12 mouse cellular contexts compared by ENCODE assay signal in the genomic region with DNA sequence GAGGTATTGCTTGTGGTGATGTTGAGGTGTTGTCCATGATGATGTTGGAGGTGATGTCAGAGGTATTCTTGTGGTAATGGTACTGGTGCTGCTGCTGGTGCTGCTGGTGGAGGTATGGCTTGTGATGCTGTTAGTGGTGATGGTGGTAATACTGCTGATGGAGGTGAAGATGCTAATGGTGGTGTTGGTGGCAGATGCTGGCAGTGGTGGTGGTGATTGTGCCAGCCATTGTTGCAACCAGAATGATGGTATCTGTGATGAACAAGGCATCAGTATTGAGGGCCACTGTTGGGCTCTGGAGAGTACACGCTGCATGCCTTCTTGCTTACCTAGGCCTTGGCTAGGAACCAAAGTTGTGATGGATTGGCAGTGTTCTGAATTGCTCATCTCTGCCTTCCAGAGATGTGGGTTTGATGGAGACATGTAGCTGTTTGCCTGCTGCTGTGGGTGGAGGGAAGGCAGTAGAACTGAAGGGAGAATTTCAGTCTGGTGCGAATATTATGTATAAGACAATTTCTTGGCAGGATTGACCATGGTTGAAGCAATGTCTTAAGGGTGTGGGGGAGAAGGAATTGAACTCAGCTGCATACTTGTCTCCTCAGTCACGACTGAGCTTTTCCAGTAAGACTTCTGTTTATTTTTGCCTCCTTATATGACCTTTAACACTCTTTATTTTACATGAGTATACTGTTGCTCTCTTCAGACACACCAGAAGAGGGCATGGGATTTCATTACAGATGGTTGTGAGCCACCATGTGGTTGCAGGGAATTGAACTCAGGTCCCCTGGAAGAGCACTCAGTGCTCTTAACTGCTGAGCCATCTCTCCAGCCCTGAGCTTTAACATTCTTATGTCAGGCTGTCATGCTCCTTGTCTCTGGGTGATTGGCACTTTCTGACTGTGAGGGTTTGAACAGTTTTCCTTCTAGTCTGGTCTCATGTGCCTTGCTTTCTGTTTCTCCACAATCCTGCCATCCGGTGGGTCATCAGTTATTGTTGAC. TPM values are rescaled to one million over a fixed set of nuclear protein-coding genes. Genes with fewer than 3 reads are reported as not detected.
DNase-seq lines count a peak whose midpoint lies in the region; ATAC-seq and TF ChIP-seq lines count a peak whose summit lies in the region.
"Had no signal": no experiment of that assay in that cellular context is flagged by ENCODE, and none has a peak within 500 bp of the region (broad histone marks: within the 10 kb centered on the region; RNA-seq: fewer than 3 reads in every experiment).

No protein-coding gene starts in this region.

- H3K9ac ChIP-seq in kidney, embryonic 16.5 days (replicated peaks; ENCODE audit: low read length), result no peak overlapping the region
- no peak overlapping the region for H3K9ac ChIP-seq in kidney, embryonic 15.5 days
- H3K9ac ChIP-seq: forebrain, embryonic 15.5 days; liver, embryonic 15.5 days had no signal

- H3K79me2 ChIP-seq in C2C12 (ENCODE audit: control insufficient read depth, insufficient read depth), result no peaks in the 10 kb centered on the region

- peak; percentile 76 for ATAC-seq in frontal cortex, adult (ENCODE audit: low TSS enrichment)
- ATAC-seq in kidney, embryonic 16.5 days (ENCODE audit: low FRiP score, low TSS enrichment), result no peak
- no peak for ATAC-seq in kidney, embryonic 15.5 days (replicated peaks; ENCODE audit: low FRiP score)
- ATAC-seq: forebrain, embryonic 15.5 days had no signal

- 0 out of 2 replicates have a peak overlapping the region, but pooled peaks have one; percentile 13 for H3K27ac ChIP-seq in kidney, embryonic 16.5 days (ENCODE audit: low read length)
- H3K27ac ChIP-seq in kidney, embryonic 15.5 days, result no peak overlapping the region
- H3K27ac ChIP-seq: forebrain, embryonic 15.5 days; liver, embryonic 15.5 days had no signal

- DNase-seq in frontal cortex, postnatal 10 days (ENCODE audit: low spot score in 2 of 2), result no peak
- peak; percentile 73 for DNase-seq in fibroblast of lung, adult 2 months (ENCODE audit: low read depth)
- no peak for DNase-seq in layer of hippocampus, adult 8-10 months (ENCODE audit: low spot score in 2 of 2)
- no peak for DNase-seq in MN1 (ENCODE audit: low spot score)
- DNase-seq: embryo, embryonic 11 days had no signal

- H3K36me3 ChIP-seq in kidney, embryonic 16.5 days (ENCODE audit: insufficient read depth, low read length), result no peaks in the 10 kb centered on the region
- no peaks in the 10 kb centered on the region for H3K36me3 ChIP-seq in kidney, embryonic 15.5 days
- no peaks in the 10 kb centered on the region for H3K36me3 ChIP-seq in C2C12 (ENCODE audit: control insufficient read depth, insufficient read depth)
- H3K36me3 ChIP-seq: forebrain, embryonic 15.5 days; liver, embryonic 15.5 days had no signal

- no peak for TF ChIP-seq CTCF in C2C12 (IDR thresholded peaks at IDR 0.05; ENCODE audit: control insufficient read depth, insufficient read depth, insufficient read length)

- no peaks in the 10 kb centered on the region for H3K79me3 ChIP-seq in C2C12 (ENCODE audit: low read depth)

- H3ac ChIP-seq in C2C12 (ENCODE audit: control insufficient read depth, insufficient read length, low read depth), result no peak overlapping the region

- 74% methylated on average over 4 of the region's 4 CpGs for WGBS in kidney, embryonic 16.5 days
- WGBS in kidney, embryonic 15.5 days, result 64% methylated on average over 4 of the region's 4 CpGs

- no peak overlapping the region for H3K4me3 ChIP-seq in kidney, embryonic 16.5 days (ENCODE audit: low read length)
- H3K4me3 ChIP-seq in kidney, embryonic 15.5 days (replicated peaks), result no peak overlapping the region
- no peak overlapping the region for H3K4me3 ChIP-seq in C2C12 (ENCODE audit: insufficient read depth, poor library complexity, severe bottlenecking)
- H3K4me3 ChIP-seq: forebrain, embryonic 15.5 days; liver, embryonic 15.5 days had no signal

- H3K9me3 ChIP-seq in kidney, embryonic 16.5 days (ENCODE audit: low read length), result no peaks in the 10 kb centered on the region
- H3K9me3 ChIP-seq in kidney, embryonic 15.5 days (replicated peaks), result no peaks in the 10 kb centered on the region
- H3K9me3 ChIP-seq: forebrain, embryonic 15.5 days; liver, embryonic 15.5 days had no signal

- H3K4me1 ChIP-seq in kidney, embryonic 16.5 days (ENCODE audit: insufficient read depth, low read length), result peaks cover 14% of the 10 kb centered on the region
- peaks cover 19% of the 10 kb centered on the region for H3K4me1 ChIP-seq in kidney, embryonic 15.5 days
- H3K4me1 ChIP-seq: liver, embryonic 15.5 days had no signal

- no peaks in the 10 kb centered on the region for H3K27me3 ChIP-seq in kidney, embryonic 16.5 days (ENCODE audit: insufficient read depth, low read length)
- no peaks in the 10 kb centered on the region for H3K27me3 ChIP-seq in kidney, embryonic 15.5 days
- no peaks in the 10 kb centered on the region for H3K27me3 ChIP-seq in C2C12 (ENCODE audit: control insufficient read depth, insufficient read depth, insufficient read length)
- H3K27me3 ChIP-seq: forebrain, embryonic 15.5 days; liver, embryonic 15.5 days had no signal

- H3K4me2 ChIP-seq in kidney, embryonic 16.5 days (replicated peaks; ENCODE audit: low read depth, low read length), result no peak overlapping the region
- no peak overlapping the region for H3K4me2 ChIP-seq in kidney, embryonic 15.5 days
- H3K4me2 ChIP-seq: forebrain, embryonic 15.5 days; liver, embryonic 15.5 days had no signal

TF ChIP-seq in C2C12, 6 proteins besides CTCF, POLR2A, EP300 and RAD21:
- TF ChIP-seq MYOD1 (IDR thresholded peaks at IDR 0.05; ENCODE audit: control insufficient read depth, insufficient read length, low read depth) (peak; percentile 1), CEBPB (IDR thresholded peaks at IDR 0.05; ENCODE audit: low read depth) (no peak), FOSL1 (IDR thresholded peaks at IDR 0.05; ENCODE audit: insufficient read depth, low read length, poor library complexity, severe bottlenecking) (no peak), MAX (IDR thresholded peaks at IDR 0.05) (no peak), USF1 (IDR thresholded peaks at IDR 0.05; ENCODE audit: low read depth) (no peak), MYOG (IDR thresholded peaks at IDR 0.05; ENCODE audit: control insufficient read depth, extremely low read depth, insufficient read length) (no peak)

RNA-seq across cellular contexts. Expression of a gene that starts 55.1 kb away (rescaled TPM):
- polyA plus RNA-seq in kidney, embryonic 16.5 days (2015; fragmentation: Nextera tagmentation; extraction: Ambion mirVana), result 6.6 and 6.7 TPM in 2 replicates
- polyA plus RNA-seq in kidney, embryonic 15.5 days (2015; fragmentation: Nextera tagmentation; extraction: Ambion mirVana), result 6.2 and 6.9 TPM in 2 replicates
- 0.98 TPM for polyA plus RNA-seq in C2C12 (2012; fragmentation: generic; extraction: Trizol)
- 10 to 100 TPM; 80.3 to 85.3 (median 82.6) TPM for total RNA-seq in layer of hippocampus, adult 8-10 months (2022)
- total RNA-seq: granulocyte monocyte progenitor cell, adult 5-6 weeks had no signal
